Mouse (Mus musculus): ENCODE results near the gene Sod3.

- TF ChIP-seq POLR2A (IDR thresholded peaks at IDR 0.05; ENCODE audit: low read depth, low read length) (no peak), CTCF (IDR thresholded peaks at IDR 0.05; ENCODE audit: borderline replicate concordance, insufficient read depth, low read length) (no peak)
Observed at GRCm38 (mm10) chr5:52319499-52319898, 44.1 kb upstream of the Sod3 start.

Measured in embryonic fibroblast, embryonic 13.5 days (primary cell).